Mouse (Mus musculus) brain, adult 10 weeks (tissue): ENCODE data around the gene Vmn2r22. TPM values are rescaled to one million over a fixed set of nuclear protein-coding genes. Genes with fewer than 3 reads are reported as not detected.

Experiments
- polyA plus RNA-seq: library from polyadenylated mRNA; stranded (reverse); fragments of 350-450 nt; fragmentation: Illumina TruSeq; extraction: RNeasy Lipid Tissue Mini Kit (QIAGEN cat#74804); gene quantifications from one replicate; pipeline ENCODE4 v1.2.3, GENCODE M21; 2015; ENCODE audit warnings: low read depth, low replicate concordance

Gene Vmn2r22
- polyA plus RNA-seq = not detected

DNA sequence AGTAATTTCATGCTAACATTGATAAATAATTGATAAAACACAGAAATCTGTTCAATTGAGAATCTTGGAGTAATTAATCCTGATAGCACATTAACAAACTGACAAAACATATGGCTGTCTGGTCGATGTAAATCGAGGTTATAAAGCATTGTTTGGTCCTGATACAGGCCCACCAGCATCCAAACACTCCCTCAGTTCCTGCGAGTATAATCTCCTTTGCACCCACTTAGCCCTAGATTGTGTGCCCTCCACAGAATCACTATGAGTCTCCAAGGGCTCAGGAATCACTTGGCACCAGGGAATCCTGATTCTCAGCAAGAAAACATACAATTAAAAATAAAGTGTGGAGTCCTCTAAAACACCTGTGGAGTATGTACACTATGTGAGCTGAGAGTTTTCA lies at the start of gene Vmn2r22:
Gene Vmn2r22, minus strand, starts transcription at position 101 of the 400 bp plus-strand sequence.

Other genes with a start within 250 kb of the Vmn2r22 start
- gene Vmn2r20, start 232.6 kb downstream of the Vmn2r22 start, polyA plus RNA-seq = not detected
- not detected for gene Vmn2r21, start 117.3 kb downstream of the Vmn2r22 start, polyA plus RNA-seq
- gene Vmn2r23, start 51.9 kb upstream of the Vmn2r22 start, polyA plus RNA-seq = not detected
- gene Vmn2r24, start 128.2 kb upstream of the Vmn2r22 start, polyA plus RNA-seq = not detected
- not detected for gene Vmn2r25, start 202.7 kb upstream of the Vmn2r22 start, polyA plus RNA-seq